In genomic region chr14:48148615-48149014, GRCm38 (mm10) we compare ENCODE assay signal across 23 mouse cellular contexts.
"Had no signal": no experiment of that assay in that cellular context is flagged by ENCODE, and none has a peak within 500 bp of the region (broad histone marks: within the 10 kb centered on the region; RNA-seq: fewer than 3 reads in every experiment).

No protein-coding gene starts in this region.

- DNase-seq: forebrain, postnatal 0 days; gastrocnemius, postnatal 14 days; gastrocnemius, postnatal 36 days; heart, adult 18-20 months; heart, postnatal 10 days; heart, postnatal 4 days; kidney, adult 11 months; kidney, adult 2 months; kidney, postnatal 14 days; kidney, postnatal 36 days; layer of hippocampus, adult 9-11 months; layer of hippocampus, postnatal 36 days; left cerebral cortex, postnatal 4 days had no signal

- ATAC-seq: forebrain, postnatal 0 days; hindbrain, postnatal 0 days; intestine, embryonic 16.5 days; liver, embryonic 12.5 days had no signal

- H3K36me3 ChIP-seq: heart, embryonic 10.5 days; heart, embryonic 12.5 days; hindbrain, embryonic 12.5 days; limb, embryonic 15.5 days; liver, embryonic 12.5 days had no signal

- H3K9me3 ChIP-seq: heart, embryonic 10.5 days; heart, embryonic 12.5 days; hindbrain, embryonic 10.5 days; hindbrain, embryonic 12.5 days; limb, embryonic 13.5 days; limb, embryonic 15.5 days; liver, embryonic 12.5 days had no signal

- H3K9ac ChIP-seq: forebrain, postnatal 0 days; heart, embryonic 12.5 days; hindbrain, embryonic 12.5 days; hindbrain, embryonic 14.5 days; limb, embryonic 13.5 days; limb, embryonic 15.5 days; liver, embryonic 12.5 days had no signal

- H3K27ac ChIP-seq: heart, embryonic 10.5 days; hindbrain, embryonic 10.5 days; hindbrain, embryonic 12.5 days; hindbrain, embryonic 14.5 days; hindbrain, postnatal 0 days; limb, embryonic 13.5 days; limb, embryonic 15.5 days; liver, embryonic 12.5 days had no signal

- H3K27me3 ChIP-seq: hindbrain, embryonic 12.5 days; limb, embryonic 13.5 days; limb, embryonic 15.5 days; liver, embryonic 12.5 days had no signal

- H3K4me1 ChIP-seq: limb, embryonic 15.5 days had no signal

- H3K4me2 ChIP-seq: heart, embryonic 12.5 days; hindbrain, embryonic 12.5 days; hindbrain, embryonic 14.5 days; limb, embryonic 13.5 days; limb, embryonic 15.5 days; liver, embryonic 12.5 days had no signal

- H3K4me3 ChIP-seq: heart, embryonic 10.5 days; heart, embryonic 12.5 days; hindbrain, embryonic 10.5 days; hindbrain, embryonic 12.5 days; limb, embryonic 13.5 days; limb, embryonic 15.5 days; liver, embryonic 12.5 days had no signal
